Mouse (Mus musculus): Measurements from ENCODE around the gene Mobp. TPM values are rescaled to one million over a fixed set of nuclear protein-coding genes. Genes with fewer than 3 reads are reported as not detected.

Mobp gene
- polyA plus RNA-seq, 1 experiment from 2014 or later = not detected

DNA sequence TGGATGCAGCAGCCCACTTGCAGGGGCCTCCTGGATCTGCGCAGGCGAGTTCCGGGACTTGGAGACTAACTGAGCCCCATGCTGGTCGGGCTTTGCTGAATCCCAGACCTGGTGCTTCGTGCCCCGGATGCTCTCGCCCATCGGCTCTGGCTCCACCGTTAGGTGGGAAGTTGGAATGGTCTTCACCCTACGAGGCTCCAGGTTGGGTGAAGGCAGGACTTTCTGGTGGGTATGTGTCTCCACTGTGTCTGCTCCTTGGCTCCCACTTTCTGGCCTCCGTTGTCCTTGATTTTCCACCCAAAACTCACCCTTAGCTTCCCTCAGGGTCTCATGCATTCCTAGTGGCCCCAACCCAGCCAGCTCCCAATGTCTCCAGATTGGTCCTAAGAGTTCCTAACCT lies 14.1 kb upstream of the Mobp start:
- H3K4me1 ChIP-seq (replicated peaks) = no peaks in the 10 kb centered on the region
- no peak overlapping the region for H3K27ac ChIP-seq (ENCODE audit: poor library complexity, severe bottlenecking)
- H3K9ac ChIP-seq = no peak overlapping the region
- no peaks in the 10 kb centered on the region for H3K9me3 ChIP-seq (replicated peaks)
- H3K4me3 ChIP-seq = no peak overlapping the region
- ATAC-seq (ENCODE audit: insufficient number of reproducible peaks, low FRiP score) = no peak
- H3K36me3 ChIP-seq = peaks cover 24% of the 10 kb centered on the region
- 86% methylated on average over 11 of the region's 11 CpGs for WGBS
- H3K4me2 ChIP-seq = no peak overlapping the region
- H3K27me3 ChIP-seq (replicated peaks) = no peaks in the 10 kb centered on the region

DNA sequence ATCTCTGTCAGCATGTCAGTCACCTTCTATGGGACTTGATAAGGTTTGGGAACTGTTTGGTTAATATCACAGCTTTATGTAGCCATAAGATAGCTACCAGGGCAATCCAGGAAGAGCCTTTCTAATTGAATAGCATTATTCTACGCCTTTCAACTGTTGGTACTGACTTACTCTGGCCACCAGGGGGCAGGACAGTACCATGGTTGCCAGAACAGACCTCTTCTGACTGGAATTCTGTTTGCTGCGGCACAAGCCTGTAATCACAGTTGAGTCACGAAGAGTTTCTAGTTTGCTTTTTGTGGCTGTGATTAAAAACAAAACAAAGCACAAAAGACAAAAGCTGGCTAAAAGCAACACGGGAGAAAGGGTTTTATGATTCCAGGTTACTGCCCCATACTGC lies 8.9 kb upstream of the Mobp start:
- Histone ChIP-seq H3K4me2 (no peak overlapping the region), H3K36me3 (no peaks in the 10 kb centered on the region), H3K27me3 (replicated peaks) (no peaks in the 10 kb centered on the region), H3K4me3 (no peak overlapping the region), H3K4me1 (replicated peaks) (no peaks in the 10 kb centered on the region), H3K9me3 (replicated peaks) (no peaks in the 10 kb centered on the region), H3K27ac (ENCODE audit: poor library complexity, severe bottlenecking) (no peak overlapping the region), H3K9ac (peak overlapping the region; percentile 33; the same call in 1 of the 2 replicates)
- peak; percentile 48; the same call in 1 of the 2 replicates for ATAC-seq (ENCODE audit: insufficient number of reproducible peaks, low FRiP score)
- 11% methylated on average over 4 of the region's 4 CpGs for WGBS

DNA sequence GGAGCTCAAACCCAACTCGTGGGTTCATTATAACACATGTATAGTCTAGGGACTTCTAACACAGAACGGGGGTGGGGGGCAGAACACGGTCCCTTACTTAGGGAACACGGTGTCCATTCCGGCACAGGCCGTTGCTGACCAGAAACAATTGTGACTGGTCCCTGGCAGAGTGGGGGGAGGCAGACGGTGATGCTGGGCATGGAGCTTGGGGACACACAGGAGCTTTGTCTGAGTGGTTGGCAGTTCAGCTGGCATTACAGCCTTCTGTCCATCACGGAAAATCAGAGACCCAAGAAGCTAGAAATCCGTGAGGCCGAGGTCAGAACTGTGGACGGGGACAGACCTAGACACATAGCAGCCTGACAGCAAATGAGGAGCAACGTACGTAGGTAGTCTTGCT lies 5.0 kb upstream of the Mobp start:
- Histone ChIP-seq H3K9ac (no peak overlapping the region), H3K4me3 (no peak overlapping the region), H3K27ac (ENCODE audit: poor library complexity, severe bottlenecking) (no peak overlapping the region), H3K4me1 (replicated peaks) (no peaks in the 10 kb centered on the region), H3K36me3 (no peaks in the 10 kb centered on the region), H3K27me3 (replicated peaks) (no peaks in the 10 kb centered on the region), H3K4me2 (no peak overlapping the region), H3K9me3 (replicated peaks) (no peaks in the 10 kb centered on the region)
- WGBS = 80% methylated on average over 13 of the region's 13 CpGs
- ATAC-seq (ENCODE audit: insufficient number of reproducible peaks, low FRiP score) = no peak

DNA sequence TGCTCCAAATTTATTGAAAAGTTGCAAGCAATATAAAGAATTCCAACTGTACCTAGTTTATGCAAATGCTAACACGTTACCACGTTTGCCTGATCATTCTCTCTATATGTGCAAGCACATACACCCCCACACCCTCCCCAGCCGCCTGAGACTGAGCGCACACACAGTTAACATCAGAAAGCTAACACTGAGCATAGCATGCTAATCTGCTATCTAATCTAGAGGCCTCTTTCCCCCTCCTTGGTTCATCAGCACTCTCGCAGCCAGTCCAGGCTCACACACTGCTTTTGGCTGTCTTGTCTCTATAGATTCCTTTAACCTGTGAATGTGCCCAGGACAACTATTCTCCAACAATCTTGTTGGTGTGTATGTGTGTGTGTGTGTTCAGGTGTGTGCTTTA lies 1.6 kb downstream of the Mobp start:
- H3K9me3 ChIP-seq (replicated peaks) = no peaks in the 10 kb centered on the region

DNA sequence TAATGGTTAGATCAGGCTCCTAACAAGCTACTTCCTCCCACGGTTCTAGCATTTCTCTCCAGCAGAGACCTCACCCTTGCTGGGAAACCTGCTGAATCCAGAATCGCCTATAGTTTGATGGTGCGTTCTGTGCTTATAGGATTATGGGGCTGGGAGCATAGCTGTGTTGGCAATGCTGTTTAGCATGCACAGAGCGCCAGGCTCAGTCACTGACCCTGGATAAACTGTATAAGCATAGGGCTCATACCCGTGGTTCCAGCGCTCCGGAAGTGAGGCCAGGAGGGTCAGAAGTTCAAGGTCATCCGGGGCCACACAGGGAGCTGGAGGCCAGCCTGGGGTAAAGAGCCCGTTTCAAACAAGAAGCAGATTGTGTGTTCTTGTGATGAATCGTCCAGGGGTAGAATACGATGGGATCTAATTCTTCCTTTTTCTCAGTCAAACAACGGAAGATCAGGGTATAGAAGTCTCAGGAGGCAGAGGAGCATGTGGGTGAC lies 2.4 kb downstream of the Mobp start:
- Histone ChIP-seq H3K36me3 (no peaks in the 10 kb centered on the region), H3K9ac (no peak overlapping the region), H3K4me2 (no peak overlapping the region), H3K4me1 (replicated peaks) (no peaks in the 10 kb centered on the region), H3K9me3 (replicated peaks) (no peaks in the 10 kb centered on the region), H3K4me3 (no peak overlapping the region), H3K27me3 (replicated peaks) (peaks cover 5% of the 10 kb centered on the region; the same call in 1 of the 2 replicates), H3K27ac (ENCODE audit: poor library complexity, severe bottlenecking) (no peak overlapping the region)
- 75% methylated on average over 12 of the region's 12 CpGs for WGBS
- no peak for ATAC-seq (ENCODE audit: insufficient number of reproducible peaks, low FRiP score)

More for the DNA sequence above, 1.6 kb downstream of the Mobp start:
- peaks cover 5% of the 10 kb centered on the region; the same call in 1 of the 2 replicates for H3K27me3 ChIP-seq (replicated peaks)
- no peak overlapping the region for H3K9ac ChIP-seq
- no peaks in the 10 kb centered on the region for H3K36me3 ChIP-seq
- WGBS = 62% methylated on average over 5 of the region's 5 CpGs
- no peak for ATAC-seq (ENCODE audit: insufficient number of reproducible peaks, low FRiP score)
- H3K27ac ChIP-seq (ENCODE audit: poor library complexity, severe bottlenecking) = no peak overlapping the region
- H3K4me2 ChIP-seq = no peak overlapping the region
- H3K4me3 ChIP-seq = no peak overlapping the region
- no peaks in the 10 kb centered on the region for H3K4me1 ChIP-seq (replicated peaks)

DNA sequence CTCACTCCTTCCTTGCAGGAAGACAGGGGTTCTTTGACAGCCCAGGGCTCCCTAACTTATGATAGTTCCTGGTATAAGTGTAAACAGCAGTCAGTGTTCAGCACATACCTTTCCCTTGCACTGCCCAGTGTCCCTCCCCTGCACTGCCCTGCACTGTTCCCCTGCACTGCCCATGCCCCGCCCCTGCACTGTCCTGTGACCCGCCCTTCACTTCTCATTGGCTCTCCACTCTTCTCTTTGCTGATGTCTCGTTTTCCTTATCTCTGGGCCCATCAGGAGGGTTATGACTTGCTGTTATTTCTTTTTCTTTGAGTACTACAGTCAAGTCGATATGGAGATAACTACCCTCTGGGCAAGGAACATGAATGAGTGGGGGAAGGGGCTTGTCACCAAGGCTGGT lies 8.5 kb downstream of the Mobp start:
- Histone ChIP-seq H3K4me3 (no peak overlapping the region), H3K27me3 (replicated peaks) (no peaks in the 10 kb centered on the region), H3K9me3 (replicated peaks) (no peaks in the 10 kb centered on the region), H3K4me2 (no peak overlapping the region), H3K4me1 (replicated peaks) (no peaks in the 10 kb centered on the region), H3K36me3 (no peaks in the 10 kb centered on the region), H3K27ac (ENCODE audit: poor library complexity, severe bottlenecking) (no peak overlapping the region), H3K9ac (no peak overlapping the region)
- ATAC-seq (ENCODE audit: insufficient number of reproducible peaks, low FRiP score) = no peak
- 38% methylated on average over 4 of the region's 4 CpGs for WGBS

DNA sequence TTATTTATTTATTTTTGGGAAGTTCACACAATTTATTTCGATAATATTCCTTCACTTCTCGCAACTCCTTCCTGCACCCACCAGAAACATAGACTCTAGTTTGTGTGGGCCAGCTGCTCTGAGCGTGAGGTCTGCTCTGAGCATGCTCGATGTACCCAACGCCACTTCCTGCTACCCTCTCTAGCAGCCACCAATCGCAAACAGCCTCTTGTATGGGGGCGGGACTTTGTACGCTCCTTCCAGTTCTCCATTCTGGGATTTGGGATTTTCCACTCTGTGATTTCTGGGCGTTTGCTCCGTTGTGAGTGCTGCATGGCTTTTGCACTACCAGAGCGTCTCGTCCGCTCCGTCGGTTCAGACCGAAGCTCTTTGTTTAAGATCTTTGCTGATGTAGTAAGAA lies 14.4 kb downstream of the Mobp start:
- H3K4me1 ChIP-seq (replicated peaks) = no peaks in the 10 kb centered on the region
- H3K9ac ChIP-seq = no peak overlapping the region
- H3K9me3 ChIP-seq (replicated peaks) = no peaks in the 10 kb centered on the region
- WGBS = 82% methylated on average over 16 of the region's 16 CpGs
- no peak overlapping the region for H3K4me2 ChIP-seq
- ATAC-seq (ENCODE audit: insufficient number of reproducible peaks, low FRiP score) = no peak
- no peaks in the 10 kb centered on the region for H3K36me3 ChIP-seq
- no peak overlapping the region for H3K4me3 ChIP-seq
- peaks cover 17% of the 10 kb centered on the region for H3K27me3 ChIP-seq (replicated peaks)
- no peak overlapping the region for H3K27ac ChIP-seq (ENCODE audit: poor library complexity, severe bottlenecking)

DNA sequence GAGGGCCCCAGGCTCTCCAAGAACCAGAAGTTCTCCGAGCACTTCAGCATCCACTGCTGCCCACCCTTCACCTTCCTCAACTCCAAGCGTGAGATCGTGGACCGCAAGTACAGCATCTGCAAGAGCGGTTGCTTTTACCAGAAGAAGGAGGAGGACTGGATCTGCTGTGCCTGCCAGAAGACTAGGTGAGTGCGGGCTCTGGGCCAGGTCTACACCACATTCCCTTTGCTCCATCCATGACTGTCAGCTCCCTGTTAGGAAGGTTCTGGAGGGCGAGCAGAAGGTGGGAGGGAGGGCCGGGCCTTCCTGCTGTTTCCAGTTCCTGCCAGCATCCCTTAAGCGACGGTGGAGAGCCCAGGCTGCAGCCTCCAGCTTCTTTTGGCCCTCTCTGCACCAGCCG lies 18.3 kb downstream of the Mobp start:
- no peak for ATAC-seq (ENCODE audit: insufficient number of reproducible peaks, low FRiP score)
- WGBS = 57% methylated on average over 11 of the region's 11 CpGs
- H3K36me3 ChIP-seq = no peaks in the 10 kb centered on the region

DNA sequence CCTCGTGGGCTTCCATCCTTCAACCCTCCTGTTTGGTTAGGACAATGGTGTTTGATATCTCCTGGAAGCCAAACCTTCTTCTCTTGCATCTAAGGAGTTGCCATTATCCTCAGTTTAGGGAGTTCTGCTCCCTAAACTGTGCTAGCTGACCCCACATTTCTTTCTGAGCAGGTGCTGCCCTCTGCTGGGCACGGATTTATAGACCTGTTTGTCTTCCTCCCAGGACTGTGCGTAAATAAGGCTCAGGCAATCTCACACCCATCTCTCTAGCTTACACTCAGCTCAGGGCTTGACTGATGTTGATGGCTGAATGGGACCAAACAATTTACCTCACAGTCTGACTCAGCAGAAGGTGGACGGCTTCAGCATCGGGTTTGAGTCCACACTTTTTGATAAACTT lies 21.8 kb downstream of the Mobp start:
- Histone ChIP-seq H3K9ac (no peak overlapping the region), H3K36me3 (no peaks in the 10 kb centered on the region), H3K4me2 (no peak overlapping the region), H3K27me3 (replicated peaks) (peaks cover 25% of the 10 kb centered on the region), H3K9me3 (replicated peaks) (peaks cover 8% of the 10 kb centered on the region; the same call in 1 of the 2 replicates), H3K4me1 (replicated peaks) (no peaks in the 10 kb centered on the region), H3K27ac (ENCODE audit: poor library complexity, severe bottlenecking) (no peak overlapping the region), H3K4me3 (no peak overlapping the region)
- no peak for ATAC-seq (ENCODE audit: insufficient number of reproducible peaks, low FRiP score)
- 41% methylated on average over 5 of the region's 5 CpGs for WGBS

More for the DNA sequence above, 18.3 kb downstream of the Mobp start:
- Histone ChIP-seq H3K9ac (no peak overlapping the region), H3K4me1 (replicated peaks) (no peaks in the 10 kb centered on the region), H3K27me3 (replicated peaks) (peaks cover 25% of the 10 kb centered on the region), H3K4me2 (no peak overlapping the region), H3K9me3 (replicated peaks) (peaks cover 3% of the 10 kb centered on the region; the same call in 1 of the 2 replicates), H3K4me3 (no peak overlapping the region), H3K27ac (ENCODE audit: poor library complexity, severe bottlenecking) (no peak overlapping the region)

DNA sequence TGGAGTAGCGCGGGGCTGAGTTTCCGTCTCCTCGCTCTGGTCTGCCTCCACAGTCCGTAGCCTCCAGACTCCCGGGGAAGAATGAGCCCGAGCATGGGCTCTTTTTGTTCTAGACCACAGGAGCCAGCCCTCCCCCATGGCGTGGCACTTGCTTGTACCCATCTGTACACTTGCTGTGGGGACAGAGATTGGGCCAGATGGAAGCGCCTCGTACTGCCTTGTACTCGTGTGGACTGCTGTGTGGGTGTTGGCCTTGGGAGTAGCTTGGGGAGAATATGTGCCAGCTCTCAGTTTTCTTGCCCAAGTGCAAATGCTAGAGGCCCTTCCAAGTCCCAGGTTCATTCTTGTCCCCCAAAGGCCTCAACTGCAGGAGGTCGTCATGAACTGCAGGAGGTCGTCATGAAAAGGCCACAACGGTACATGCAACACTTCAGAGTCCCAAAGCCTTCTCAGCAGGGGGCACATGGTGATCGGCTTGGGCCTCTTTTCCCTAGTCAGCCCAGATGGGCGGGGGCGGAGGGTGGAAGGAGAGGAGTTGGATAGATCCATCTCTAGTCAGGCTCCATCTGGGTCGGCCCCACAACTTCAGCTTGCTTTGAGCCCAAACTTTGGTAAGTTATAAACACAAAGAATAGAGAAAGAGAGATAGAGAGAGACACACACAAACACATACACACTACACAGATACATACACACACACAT lies 25.1 kb downstream of the Mobp start:
- peaks cover 8% of the 10 kb centered on the region; the same call in 1 of the 2 replicates for H3K9me3 ChIP-seq (replicated peaks)
- H3K27me3 ChIP-seq (replicated peaks) = 0 out of 2 replicates have a peak, but pooled peaks cover under 1% of the 10 kb centered on the region
- H3K4me3 ChIP-seq = no peak overlapping the region
- H3K9ac ChIP-seq = no peak overlapping the region
- 77% methylated on average over 18 of the region's 18 CpGs for WGBS
- no peaks in the 10 kb centered on the region for H3K36me3 ChIP-seq
- no peak overlapping the region for H3K27ac ChIP-seq (ENCODE audit: poor library complexity, severe bottlenecking)
- H3K4me2 ChIP-seq = no peak overlapping the region
- ATAC-seq (ENCODE audit: insufficient number of reproducible peaks, low FRiP score) = no peak
- H3K4me1 ChIP-seq (replicated peaks) = no peaks in the 10 kb centered on the region

DNA sequence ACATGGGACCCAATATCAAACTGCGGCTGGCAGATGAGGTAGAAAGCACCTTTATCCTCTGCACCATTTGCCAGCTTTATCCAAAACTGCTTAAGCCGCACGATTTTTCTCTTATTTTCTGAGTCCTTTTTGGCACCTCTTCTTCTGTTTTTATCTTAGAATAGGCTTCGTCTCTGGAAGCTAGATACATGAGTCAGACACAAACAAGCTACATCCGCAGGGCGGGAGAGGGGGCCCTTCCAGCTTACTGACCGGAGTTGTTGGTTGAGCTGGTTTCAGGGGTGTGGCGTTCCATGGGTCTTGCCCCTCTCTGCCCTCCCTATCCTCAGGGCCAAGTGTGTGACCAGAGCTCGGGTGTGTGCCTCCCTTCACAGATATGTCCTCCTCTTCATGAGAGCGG lies 29.3 kb downstream of the Mobp start:
- H3K4me3 ChIP-seq = no peak overlapping the region
- H3K4me1 ChIP-seq (replicated peaks) = no peaks in the 10 kb centered on the region
- no peak overlapping the region for H3K4me2 ChIP-seq
- 0 out of 2 replicates have a peak, but pooled peaks cover 3% of the 10 kb centered on the region for H3K9me3 ChIP-seq (replicated peaks)
- 83% methylated on average over 10 of the region's 10 CpGs for WGBS
- no peak overlapping the region for H3K9ac ChIP-seq
- H3K27me3 ChIP-seq (replicated peaks) = no peaks in the 10 kb centered on the region
- no peaks in the 10 kb centered on the region for H3K36me3 ChIP-seq
- no peak for ATAC-seq (ENCODE audit: insufficient number of reproducible peaks, low FRiP score)
- no peak overlapping the region for H3K27ac ChIP-seq (ENCODE audit: poor library complexity, severe bottlenecking)
